Mouse (Mus musculus): ENCODE results near the gene Lxn.

DNA sequence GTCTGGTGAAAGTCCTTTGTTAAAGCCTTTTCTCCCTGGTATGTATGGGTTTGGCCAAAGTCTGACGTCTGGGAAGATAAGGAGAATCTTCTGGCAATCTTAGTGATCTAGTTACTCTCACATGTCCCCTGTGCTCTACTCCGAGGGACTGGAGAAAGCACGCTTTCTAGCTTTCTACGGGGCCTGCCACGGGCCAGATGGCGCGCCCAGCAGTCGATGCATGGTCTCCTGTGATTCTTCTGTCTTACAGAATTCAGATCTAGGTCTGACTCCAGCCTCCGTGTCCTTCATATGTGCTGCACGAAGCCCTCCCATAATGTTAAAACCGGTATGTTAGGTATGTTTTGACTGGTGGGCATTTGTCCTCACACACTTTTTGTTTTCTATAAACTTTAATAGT, 16.1 kb upstream of the Lxn start:
- TF ChIP-seq CTCF (IDR thresholded peaks at IDR 0.05) (no peak), POLR2A (IDR thresholded peaks at IDR 0.05; ENCODE audit: insufficient read depth, low read depth, low read length) (no peak), EP300 (IDR thresholded peaks at IDR 0.05; ENCODE audit: insufficient read depth, low read depth, low read length) (no peak)
